Mouse (Mus musculus) midbrain, embryonic 13.5 days (tissue): ENCODE results near the gene Gpc5. TPM values are rescaled to one million over a fixed set of nuclear protein-coding genes. Genes with fewer than 3 reads are reported as not detected.

Experiments
- ATAC-seq: fragments of 200-750 bp; cut with Nextera tagmentation; 2 replicates; pipeline ENCODE4 v1.8.0; 2017; ENCODE audit warnings: mild to moderate bottlenecking, moderate TSS enrichment, moderate library complexity
- H3K27ac ChIP-seq: fragments of 300-500 bp; sonication (generic); 2 replicates; pipeline ENCODE4 v1.5.1; 2015; ENCODE audit warnings: inconsistent platforms, mild to moderate bottlenecking, moderate library complexity
- H3K27me3 ChIP-seq: fragments of 300-500 bp; sonication (generic); 2 replicates; pipeline ENCODE4 v1.6.1; 2015; ENCODE audit warnings: mild to moderate bottlenecking, inconsistent platforms
- H3K36me3 ChIP-seq: fragments of 300-500 bp; sonication (generic); 2 replicates; pipeline ENCODE4 v1.6.1; 2015; ENCODE audit warnings: mild to moderate bottlenecking, inconsistent platforms
- H3K4me1 ChIP-seq: fragments of 300-500 bp; sonication (generic); replicated peaks from 2 replicates; pipeline ENCODE4 v1.6.1; 2015; ENCODE audit warnings: inconsistent platforms
- H3K4me2 ChIP-seq: fragments of 300-500 bp; sonication (generic); replicated peaks from 2 replicates; pipeline ENCODE4 v1.6.1; 2015; ENCODE audit warnings: moderate library complexity, mild to moderate bottlenecking, inconsistent platforms
- H3K4me3 ChIP-seq: fragments of 300-500 bp; sonication (generic); replicated peaks from 2 replicates; pipeline ENCODE4 v1.5.1; 2015; ENCODE audit warnings: mild to moderate bottlenecking, inconsistent platforms
- H3K9ac ChIP-seq: fragments of 300-500 bp; sonication (generic); replicated peaks from 2 replicates; pipeline ENCODE4 v1.6.1; 2015; ENCODE audit warnings: mild to moderate bottlenecking, inconsistent platforms
- H3K9me3 ChIP-seq: fragments of 300-500 bp; sonication (generic); 2 replicates; pipeline ENCODE4 v1.6.1; 2016; ENCODE audit warnings: mild to moderate bottlenecking, inconsistent platforms
- WGBS: fragments of 180-500 bp; shearing (Covaris S2); methylation state at CpG from one replicate; pipeline ENCODE4 v1.1.7; 2015; 5-methylcytosine and 5-hydroxymethylcytosine counted together
- microRNA counts: library from miRNA; unstranded; fragments of <30 nt; microRNA quantifications from one replicate; lab custom pipeline; 2016
- microRNA-seq: library from miRNA; unstranded; fragments of <30 nt; microRNA quantifications from one replicate; pipeline ENCODE4, GENCODE M21; 2016
- polyA plus RNA-seq: library from polyadenylated mRNA; unstranded; fragments of >200 nt; fragmentation: Nextera tagmentation; extraction: Ambion mirVana; gene quantifications from 2 replicates; pipeline ENCODE4 v1.2.1, GENCODE M21; 2015

The Gpc5 gene
- polyA plus RNA-seq, 1 experiment from 2014 or later = 2.1 TPM

DNA sequence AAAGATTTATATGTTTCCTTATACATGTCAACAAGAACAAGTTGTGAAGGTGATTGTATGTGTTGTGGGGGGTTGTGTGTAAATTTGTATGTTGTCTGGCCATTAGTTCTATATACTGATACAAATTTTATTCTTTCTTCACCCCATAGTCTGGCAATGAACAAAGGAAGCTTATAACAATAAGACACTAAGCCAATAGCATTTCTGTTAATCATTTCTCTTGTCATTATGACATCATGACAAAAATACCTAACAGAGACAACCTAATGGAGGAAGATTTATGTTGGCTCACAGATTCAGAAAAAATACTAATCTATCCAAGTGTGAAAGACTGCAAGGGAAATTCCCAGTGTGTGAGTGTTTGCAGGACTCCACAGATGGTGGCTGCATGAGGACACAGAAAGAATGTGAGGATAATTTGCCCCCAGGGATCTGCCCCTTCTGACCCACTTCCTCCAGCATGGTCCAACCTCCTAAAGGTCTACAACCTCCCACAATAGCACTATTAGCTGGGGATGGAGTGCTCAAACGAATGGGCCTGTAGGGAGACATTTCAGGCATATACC, 1402.4 kb downstream of the Gpc5 start:
- H3K4me2 ChIP-seq = no peak overlapping the region
- H3K9ac ChIP-seq = no peak overlapping the region
- no peaks in the 10 kb centered on the region for H3K9me3 ChIP-seq
- H3K27me3 ChIP-seq = no peaks in the 10 kb centered on the region
- no peak overlapping the region for H3K27ac ChIP-seq
- H3K4me1 ChIP-seq = no peaks in the 10 kb centered on the region
- WGBS = 25% methylated on average over 1 of the region's 1 CpGs
- H3K4me3 ChIP-seq = no peak overlapping the region
- H3K36me3 ChIP-seq = no peaks in the 10 kb centered on the region
- no peak for ATAC-seq

DNA sequence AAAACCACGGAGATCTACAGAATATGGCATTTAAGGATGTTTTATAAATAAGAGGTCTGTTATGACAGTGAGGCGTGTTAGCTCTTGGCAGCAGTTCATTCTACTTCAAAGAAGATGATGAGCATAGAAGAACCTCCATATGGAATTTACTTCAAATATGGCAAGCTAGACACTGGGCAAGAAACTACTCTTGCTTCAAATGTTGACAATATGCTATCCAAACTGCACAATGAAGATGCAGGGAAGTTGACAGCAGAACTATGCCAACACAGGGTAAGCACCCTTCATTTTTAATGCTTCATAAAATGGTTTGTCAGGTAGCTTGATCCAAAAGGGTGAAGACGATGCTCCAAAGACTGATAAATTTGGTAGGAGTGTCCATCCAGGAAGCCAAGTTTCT, 1446.2 kb downstream of the Gpc5 start:
- no peak overlapping the region for H3K4me2 ChIP-seq
- no peak overlapping the region for H3K27ac ChIP-seq
- no peak overlapping the region for H3K4me3 ChIP-seq
- no peak overlapping the region for H3K9ac ChIP-seq
- no peaks in the 10 kb centered on the region for H3K27me3 ChIP-seq
- H3K36me3 ChIP-seq = no peaks in the 10 kb centered on the region
- ATAC-seq = no peak
- WGBS = 85% methylated on average over 3 of the region's 3 CpGs
- H3K9me3 ChIP-seq = no peaks in the 10 kb centered on the region
- H3K4me1 ChIP-seq = no peaks in the 10 kb centered on the region

DNA sequence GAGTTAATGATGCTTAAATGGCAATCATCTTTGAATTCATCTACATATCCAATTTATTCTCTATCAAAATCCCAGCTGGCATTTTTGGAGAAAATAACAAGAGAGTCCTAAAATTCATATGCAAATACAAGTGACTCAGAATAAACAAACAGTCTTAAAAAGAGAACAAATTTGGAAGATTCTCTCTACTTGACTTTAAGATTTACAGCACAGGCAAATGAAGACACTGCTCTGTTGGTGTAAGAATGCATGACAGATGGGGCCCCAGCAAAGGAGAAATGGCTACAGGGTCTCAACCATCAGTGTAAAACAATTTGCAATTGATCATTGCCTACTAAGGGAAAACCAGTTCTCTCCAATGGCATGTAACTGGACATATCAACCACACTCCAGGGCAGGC, 1451.7 kb downstream of the Gpc5 start:
- no peak for ATAC-seq
- Histone ChIP-seq H3K36me3 (no peaks in the 10 kb centered on the region), H3K27ac (no peak overlapping the region), H3K4me1 (no peaks in the 10 kb centered on the region), H3K9ac (no peak overlapping the region), H3K27me3 (no peaks in the 10 kb centered on the region), H3K9me3 (no peaks in the 10 kb centered on the region), H3K4me2 (no peak overlapping the region), H3K4me3 (no peak overlapping the region)

DNA sequence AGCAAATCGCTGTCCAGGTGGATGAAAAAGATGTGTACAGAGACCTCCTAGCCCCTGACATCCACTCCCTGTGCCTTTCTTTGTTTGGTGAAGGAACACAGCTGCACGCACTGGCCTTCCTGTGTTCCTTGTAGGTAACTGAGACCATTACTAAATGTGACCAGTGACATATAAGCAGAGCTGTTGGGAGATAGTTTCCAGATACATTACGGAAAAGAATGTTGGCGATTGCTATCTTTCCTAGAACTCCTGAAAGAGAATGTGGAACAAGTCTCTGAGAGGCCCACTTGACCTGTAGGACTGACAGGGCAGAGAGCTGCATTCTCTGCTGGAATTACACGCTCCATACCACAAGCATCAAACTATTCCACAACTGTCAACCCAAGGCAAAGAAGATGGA, 1459.4 kb downstream of the Gpc5 start:
- H3K4me2 ChIP-seq = no peak overlapping the region
- no peak overlapping the region for H3K9ac ChIP-seq
- no peaks in the 10 kb centered on the region for H3K36me3 ChIP-seq
- H3K27me3 ChIP-seq = no peaks in the 10 kb centered on the region
- H3K4me1 ChIP-seq = no peaks in the 10 kb centered on the region
- 75% methylated on average over 5 of the region's 5 CpGs for WGBS
- H3K4me3 ChIP-seq = no peak overlapping the region
- no peaks in the 10 kb centered on the region for H3K9me3 ChIP-seq
- no peak for ATAC-seq
- H3K27ac ChIP-seq = no peak overlapping the region

DNA sequence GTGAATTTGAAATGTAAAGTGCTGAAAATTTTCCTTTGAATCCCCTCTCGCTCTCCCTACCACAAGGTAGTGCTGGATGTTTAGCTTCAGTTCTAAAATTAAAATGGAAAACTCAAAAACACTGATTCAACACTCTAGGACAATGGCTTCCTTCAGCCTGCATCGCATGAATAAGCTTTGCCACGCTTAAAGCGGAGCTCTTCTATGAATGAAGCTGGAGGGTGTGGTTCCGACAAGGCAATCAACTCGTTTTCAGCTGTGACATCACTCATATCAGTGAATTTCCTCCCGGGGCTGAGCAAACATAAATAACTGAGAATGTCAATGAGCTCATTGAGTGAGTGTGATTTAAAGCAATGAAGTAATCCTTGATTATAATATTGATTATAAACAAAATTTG, 1461.3 kb downstream of the Gpc5 start:
- H3K4me1 ChIP-seq = no peaks in the 10 kb centered on the region
- no peaks in the 10 kb centered on the region for H3K9me3 ChIP-seq
- H3K4me3 ChIP-seq = no peak overlapping the region
- H3K9ac ChIP-seq = no peak overlapping the region
- H3K27me3 ChIP-seq = no peaks in the 10 kb centered on the region
- WGBS = 25% methylated on average over 7 of the region's 7 CpGs
- H3K36me3 ChIP-seq = no peaks in the 10 kb centered on the region
- no peak overlapping the region for H3K4me2 ChIP-seq
- no peak for ATAC-seq
- no peak overlapping the region for H3K27ac ChIP-seq

DNA sequence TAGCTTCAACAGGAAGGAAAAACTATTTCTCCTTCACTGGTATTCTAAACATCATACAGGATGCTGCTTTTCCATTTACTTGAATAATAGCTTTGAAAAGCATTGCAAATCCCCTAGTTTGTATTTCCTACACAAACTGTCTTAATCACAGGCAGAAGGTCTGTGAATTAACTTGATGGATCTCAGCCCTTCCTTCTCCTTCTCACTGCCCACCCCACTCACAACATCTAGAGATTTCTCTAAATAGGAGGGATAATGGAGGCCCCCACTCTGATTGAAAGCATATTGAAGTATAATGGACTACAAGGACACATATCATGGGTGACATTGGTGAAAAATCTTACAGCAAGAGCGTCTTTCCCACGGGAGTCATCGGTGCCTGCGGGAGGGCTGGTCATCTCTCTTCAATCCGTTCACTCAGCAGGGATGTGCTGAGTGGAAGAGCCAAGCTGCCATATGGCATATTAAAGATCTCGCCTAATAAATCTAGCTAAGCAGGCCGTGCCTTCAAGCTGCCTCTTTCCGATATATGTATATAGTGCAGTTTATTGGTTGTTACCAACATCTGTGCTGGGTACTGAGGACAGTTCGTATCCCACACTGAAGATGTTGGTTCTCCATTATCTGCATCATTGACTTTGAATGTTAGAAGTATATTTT, 1466.3 kb downstream of the Gpc5 start:
- ATAC-seq = no peak
- Histone ChIP-seq H3K9me3 (no peaks in the 10 kb centered on the region), H3K36me3 (no peaks in the 10 kb centered on the region), H3K9ac (no peak overlapping the region), H3K27ac (no peak overlapping the region), H3K4me3 (no peak overlapping the region), H3K4me1 (no peaks in the 10 kb centered on the region), H3K4me2 (no peak overlapping the region), H3K27me3 (no peaks in the 10 kb centered on the region)
- 82% methylated on average over 9 of the region's 9 CpGs for WGBS

DNA sequence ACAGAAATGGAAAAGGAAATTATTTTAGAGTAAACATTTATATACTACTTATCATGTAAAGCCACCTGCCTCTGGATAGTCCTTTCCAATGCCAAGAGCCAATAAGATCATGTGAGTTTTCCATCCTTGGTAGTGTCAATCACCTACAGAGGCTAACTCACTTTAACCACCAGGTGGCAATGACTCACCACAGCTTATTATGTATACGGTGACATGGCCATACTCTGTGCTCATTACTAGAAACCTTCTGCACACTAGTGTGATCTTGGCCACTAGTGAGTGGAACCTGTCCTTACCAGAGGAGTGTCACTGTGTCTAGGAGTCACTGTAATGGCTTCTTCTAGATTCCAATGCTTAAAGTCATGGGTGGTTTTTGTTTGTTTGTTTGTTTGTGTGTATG, 1468.0 kb downstream of the Gpc5 start:
- WGBS = 46% methylated on average over 1 of the region's 1 CpGs
- Histone ChIP-seq H3K4me1 (no peaks in the 10 kb centered on the region), H3K27me3 (no peaks in the 10 kb centered on the region), H3K9ac (no peak overlapping the region), H3K27ac (no peak overlapping the region), H3K4me3 (no peak overlapping the region), H3K9me3 (no peaks in the 10 kb centered on the region), H3K4me2 (no peak overlapping the region), H3K36me3 (no peaks in the 10 kb centered on the region)
- ATAC-seq = peak; percentile 84

MicroRNA genes within 50 kb of the gene (microRNA counts, 519-probe panel; counts per million panel counts)
- microRNA mmu-miR-18a (lab: Ali Mortazavi, UCI) (4,044 counts per million, percentile 76 among the panel's probes with 10 or more counts), microRNA mmu-miR-19a (lab: Ali Mortazavi, UCI) (6,922 counts per million, percentile 98 among the panel's probes with 10 or more counts), microRNA mmu-miR-19b (lab: Ali Mortazavi, UCI) (5,996 counts per million, percentile 95 among the panel's probes with 10 or more counts), microRNA mmu-miR-20a+mmu-miR-20b (lab: Ali Mortazavi, UCI) (7,440 counts per million, percentile 99 among the panel's probes with 10 or more counts), microRNA mmu-miR-92a (lab: Ali Mortazavi, UCI) (1,265 counts per million, percentile 57 among the panel's probes with 10 or more counts)

Small RNAs within 50 kb of the gene (microRNA-seq; reads per million reads assigned to microRNA genes)
- gene Mir17 = 49,158 reads per million, percentile 99 among the genes with 10 or more reads in this experiment
- 6,781 reads per million, percentile 93 among the genes with 10 or more reads in this experiment for gene Mir18
- gene Mir19a = 93.0 reads per million, percentile 52 among the genes with 10 or more reads in this experiment
- gene Mir19b-1 = 15.7 reads per million, percentile 32 among the genes with 10 or more reads in this experiment
- 19,558 reads per million, percentile 98 among the genes with 10 or more reads in this experiment for gene Mir20a
- 3,597 reads per million, percentile 88 among the genes with 10 or more reads in this experiment for gene Mir92-1
